Mouse (Mus musculus): ENCODE results near the gene Stk38.
"Not testable (repeated sequence)": the region's sequence is repeated elsewhere in the genome, so short reads cannot be mapped to it uniquely, and the experiment has no call there.

The Stk38 gene

GRCm38 (mm10) chr17:29007641-29008325 lies at the start of gene Stk38:
Stk38 (minus strand) TSS chr17:29007995.
- peak; percentile 93 for DNase-seq (ENCODE audit: extremely low spot score, low spot score)

GRCm38 (mm10) chr17:29057361-29057890 lies 49.6 kb upstream of the Stk38 start:
- no peak for DNase-seq (ENCODE audit: extremely low spot score, low spot score)

GRCm38 (mm10) chr17:29056699-29057151 lies 48.9 kb upstream of the Stk38 start:
- peak; percentile 40 for DNase-seq (ENCODE audit: extremely low spot score, low spot score)

GRCm38 (mm10) chr17:29056207-29056606 lies 48.4 kb upstream of the Stk38 start:
- no peak for DNase-seq (ENCODE audit: extremely low spot score, low spot score)

- no peak for DNase-seq (ENCODE audit: extremely low spot score, low spot score)
Measured at GRCm38 (mm10) chr17:29055586-29055985, 47.8 kb upstream of the Stk38 start.

- DNase-seq (ENCODE audit: extremely low spot score, low spot score): no peak
Measured at GRCm38 (mm10) chr17:29054429-29054828, 46.6 kb upstream of the Stk38 start.

GRCm38 (mm10) chr17:29053841-29054240 lies 46.0 kb upstream of the Stk38 start:
- DNase-seq (ENCODE audit: extremely low spot score, low spot score): no peak

- DNase-seq (ENCODE audit: extremely low spot score, low spot score): no peak
Measured at GRCm38 (mm10) chr17:29053067-29053466, 45.3 kb upstream of the Stk38 start.

GRCm38 (mm10) chr17:29050791-29051190 lies 43.0 kb upstream of the Stk38 start:
- no peak for DNase-seq (ENCODE audit: extremely low spot score, low spot score)

GRCm38 (mm10) chr17:29049923-29050322 lies 42.1 kb upstream of the Stk38 start:
- no peak for DNase-seq (ENCODE audit: extremely low spot score, low spot score)

GRCm38 (mm10) chr17:29049508-29049889 lies 41.7 kb upstream of the Stk38 start:
- DNase-seq (ENCODE audit: extremely low spot score, low spot score): no peak

GRCm38 (mm10) chr17:29048748-29049507 lies 41.1 kb upstream of the Stk38 start:
- DNase-seq (ENCODE audit: extremely low spot score, low spot score): peak; percentile 86

GRCm38 (mm10) chr17:29047697-29048514 lies 40.1 kb upstream of the Stk38 start:
- DNase-seq (ENCODE audit: extremely low spot score, low spot score): no peak

GRCm38 (mm10) chr17:29046863-29047262 lies 39.1 kb upstream of the Stk38 start:
- DNase-seq (ENCODE audit: extremely low spot score, low spot score): no peak

- no peak for DNase-seq (ENCODE audit: extremely low spot score, low spot score)
Measured at GRCm38 (mm10) chr17:29045741-29046530, 38.1 kb upstream of the Stk38 start.

GRCm38 (mm10) chr17:29044925-29045319 lies 37.1 kb upstream of the Stk38 start:
- DNase-seq (ENCODE audit: extremely low spot score, low spot score): no peak

- DNase-seq (ENCODE audit: extremely low spot score, low spot score): no peak
Measured at GRCm38 (mm10) chr17:29044146-29044924, 36.5 kb upstream of the Stk38 start.

- no peak for DNase-seq (ENCODE audit: extremely low spot score, low spot score)
Measured at GRCm38 (mm10) chr17:29043583-29043982, 35.8 kb upstream of the Stk38 start.

- no peak for DNase-seq (ENCODE audit: extremely low spot score, low spot score)
Measured at GRCm38 (mm10) chr17:29042569-29042968, 34.8 kb upstream of the Stk38 start.

GRCm38 (mm10) chr17:29041632-29042031 lies 33.8 kb upstream of the Stk38 start:
- not testable (repeated sequence) for DNase-seq (ENCODE audit: extremely low spot score, low spot score)
